Mouse (Mus musculus) mesoderm, embryonic 11.5 days (tissue): ENCODE results near the gene Entr1.

Experiments
- DNase-seq: peaks from one replicate; pipeline ENCODE4 v3.0.0-alpha.2; 2012; ENCODE audit warnings: low read depth, low spot score

The Entr1 gene

DNA sequence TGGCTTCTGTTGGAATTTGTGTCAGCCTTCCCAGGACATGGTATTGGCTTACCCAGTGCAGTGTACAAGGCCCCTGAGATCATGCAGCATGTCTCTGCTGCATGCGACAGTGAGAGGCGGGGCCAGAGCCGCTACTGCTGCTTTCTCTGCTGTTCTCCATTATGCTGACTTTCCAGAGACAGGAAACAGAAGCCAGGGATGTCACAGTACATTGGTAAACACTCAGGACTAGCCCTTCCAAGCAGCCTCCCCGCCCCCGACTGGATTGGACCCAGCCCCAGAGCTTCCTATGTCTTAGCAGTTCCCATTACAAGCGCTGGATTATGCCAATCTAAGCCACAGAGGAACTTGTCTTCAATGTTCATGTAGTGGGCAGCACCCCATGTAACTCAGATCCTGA, 40.9 kb downstream of the Entr1 start:
- no peak for DNase-seq

DNA sequence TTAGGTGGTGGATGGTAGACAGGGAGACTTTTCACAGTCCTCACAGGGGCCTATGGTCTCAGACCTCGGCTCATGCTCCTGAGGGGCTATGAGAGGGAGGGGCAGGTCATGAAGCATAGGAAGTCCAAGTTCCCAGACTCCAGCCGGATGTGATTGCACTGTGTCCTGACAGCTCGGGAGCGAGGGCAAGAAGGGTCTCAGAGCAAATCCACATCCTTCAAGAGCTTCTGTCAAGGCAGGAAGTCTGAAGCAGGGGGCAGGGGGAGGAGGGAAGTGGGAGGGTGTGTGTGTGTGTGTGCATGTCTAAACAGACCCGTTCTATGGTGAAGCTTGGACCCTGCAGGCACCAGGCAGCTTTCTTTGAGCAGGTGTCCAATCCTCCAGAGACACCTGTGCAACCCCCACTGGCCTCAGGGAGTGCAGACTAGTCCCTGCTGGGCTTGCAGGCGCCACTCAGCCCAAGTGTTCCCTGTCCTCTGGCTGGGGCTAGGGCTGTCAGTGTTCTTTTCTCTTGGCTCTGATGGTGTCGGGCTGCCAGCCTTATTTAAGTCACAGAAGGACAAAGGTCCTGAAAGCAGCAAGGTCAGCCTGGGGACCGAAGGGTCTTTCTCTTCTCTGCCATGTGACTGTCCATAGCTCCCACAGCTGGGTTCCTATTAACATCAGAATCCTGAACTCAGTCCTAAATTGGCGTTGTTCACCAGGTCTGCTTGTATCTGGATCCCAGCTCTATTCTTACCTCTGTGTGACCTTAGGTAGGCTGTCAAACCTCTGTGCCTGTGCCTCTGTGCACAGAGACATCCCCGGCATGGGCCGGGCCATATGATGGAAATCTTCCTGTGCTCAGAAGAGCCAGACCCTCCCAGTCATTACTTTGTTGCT, 46.3 kb downstream of the Entr1 start:
- no peak for DNase-seq

DNA sequence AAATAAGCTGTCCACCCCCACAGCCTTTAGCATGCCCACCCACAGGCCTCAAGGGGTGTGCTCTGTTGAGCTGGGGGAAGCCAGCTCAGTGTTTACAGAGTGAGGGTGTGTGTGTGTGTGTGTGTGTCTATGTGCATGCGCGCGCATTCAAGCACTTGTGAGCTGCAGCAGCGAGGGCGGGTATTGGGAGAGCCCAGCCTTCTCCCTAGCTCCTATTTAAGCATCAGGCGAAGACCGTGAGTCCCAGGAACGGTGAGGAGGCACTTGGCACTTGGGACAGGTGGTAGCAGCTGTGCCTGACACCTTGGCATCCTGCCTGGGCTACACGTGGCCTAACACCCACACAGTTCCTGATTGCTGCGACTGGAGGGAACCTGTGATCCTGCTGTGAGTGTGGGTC, 47.1 kb downstream of the Entr1 start:
- no peak for DNase-seq

DNA sequence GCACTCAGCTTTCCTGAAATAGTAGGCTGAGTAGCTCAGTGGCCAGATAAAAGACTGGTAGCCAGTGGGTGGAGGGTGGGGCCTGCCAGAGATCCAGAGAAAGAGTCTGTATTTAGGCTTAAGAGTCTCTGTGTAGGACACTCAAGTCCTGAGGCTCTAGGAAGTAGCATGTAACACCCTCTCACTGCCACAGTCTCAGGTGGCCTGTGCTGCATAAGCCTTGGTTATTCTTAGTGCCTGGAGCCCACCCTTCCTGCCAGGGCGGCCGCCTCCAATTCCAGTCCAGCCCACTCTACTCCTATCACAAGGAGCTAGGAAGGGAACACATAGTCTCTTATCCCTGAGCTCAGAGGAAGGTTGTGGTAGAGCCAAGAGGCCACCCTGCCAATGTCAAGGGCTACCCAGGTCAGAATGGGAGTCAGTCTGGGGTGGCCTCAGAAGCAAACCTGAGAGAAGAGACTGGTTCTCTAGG, 47.6 kb downstream of the Entr1 start:
- no peak for DNase-seq

DNA sequence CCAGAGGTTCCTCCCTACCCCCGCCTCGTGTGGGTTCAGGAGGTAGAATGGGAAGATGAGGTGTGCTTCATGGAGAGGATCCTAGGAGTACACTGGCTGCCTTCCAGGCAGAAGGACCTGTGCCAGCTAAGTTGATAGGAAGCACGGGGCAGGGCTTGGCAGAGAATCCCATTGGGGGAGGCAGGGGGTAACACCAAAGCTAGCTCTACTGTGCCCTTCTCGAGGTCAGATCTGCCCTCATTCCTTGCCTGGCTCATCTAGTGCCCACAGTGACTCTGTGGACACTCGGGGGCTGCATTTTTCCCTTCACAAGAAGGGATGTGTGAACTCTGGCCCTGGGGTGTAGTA, 49.9 kb downstream of the Entr1 start:
- DNase-seq = no peak

DNA sequence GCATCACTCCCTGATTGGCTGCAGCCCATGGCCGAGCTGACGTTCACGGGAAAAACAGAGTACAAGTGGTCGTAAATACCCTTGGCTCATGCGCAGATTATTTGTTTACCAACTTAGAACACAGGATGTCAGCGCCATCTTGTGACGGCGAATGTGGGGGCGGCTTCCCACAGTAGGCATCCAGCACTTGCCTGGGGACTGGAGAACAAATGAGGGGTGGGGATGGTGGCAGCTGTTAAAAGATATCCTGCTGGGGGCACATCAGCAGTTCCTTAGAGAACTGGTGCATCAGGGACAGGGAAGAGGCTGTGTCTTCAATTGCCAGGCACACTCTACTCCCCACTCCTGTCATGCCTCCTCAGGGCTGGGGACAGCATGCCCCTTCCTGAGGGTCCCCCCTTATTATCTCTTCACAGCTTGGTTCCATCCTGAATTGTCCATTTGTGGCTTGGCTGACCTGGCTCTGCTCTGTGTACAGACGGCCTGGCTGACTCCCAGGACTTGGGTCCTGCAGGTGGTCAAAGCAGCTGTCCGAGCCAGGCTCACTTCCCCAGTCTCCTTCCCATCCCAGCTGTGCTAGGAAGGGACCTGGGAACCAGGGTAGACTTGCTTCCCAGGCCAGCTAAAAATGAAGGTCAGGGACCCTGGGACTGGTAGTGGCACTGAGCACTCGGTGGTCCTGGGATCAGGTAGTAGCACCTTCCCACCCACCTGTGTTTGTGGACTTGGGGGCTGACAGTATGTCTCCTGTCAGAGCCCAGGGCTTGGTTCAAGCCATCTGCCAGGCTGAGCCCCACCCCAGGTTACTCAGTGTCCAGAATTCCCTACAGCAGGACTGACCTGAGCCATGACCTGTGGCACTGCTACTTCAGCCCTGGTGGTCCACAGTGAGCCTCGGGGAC, 50.6 kb downstream of the Entr1 start:
- DNase-seq = no peak
